Mouse (Mus musculus) left cerebral cortex, postnatal 4 days (tissue): ENCODE measurements at regions not wholly inside any gene's neighbourhood (a gene's known extent, or its start where the extent isn't known, plus 50 kb on each side); places are given as distances from the start of the nearest gene placed in this dataset.
"Not testable (repeated sequence)": the region's sequence is repeated elsewhere in the genome, so short reads cannot be mapped to it uniquely, and the experiment has no call there.

Experiments used
- DNase-seq: peaks from one replicate; pipeline ENCODE4 v3.0.0-alpha.2; 2022
- intact Hi-C: fragments of 180-260 bp; cut with DNase I; formaldehyde crosslinking; loops from one replicate; pipeline ENCODE4 v1.15.1; 2025

GRCm38 (mm10) chr1:98665584-98665983 lies 244.7 kb downstream of the Slco6d1 start:
- intact Hi-C loops: no loop called here
- no peak for DNase-seq

GRCm38 (mm10) chr1:98667426-98667825 lies 246.5 kb downstream of the Slco6d1 start:
- DNase-seq, intact Hi-C loops: not testable (repeated sequence)

GRCm38 (mm10) chr1:98667887-98668286 lies 247.0 kb downstream of the Slco6d1 start:
- DNase-seq: no peak
- intact Hi-C loops: no loop called here

GRCm38 (mm10) chr1:98668595-98668994 lies 247.7 kb downstream of the Slco6d1 start:
- intact Hi-C loops: no loop called here
- no peak for DNase-seq

GRCm38 (mm10) chr1:98678686-98679085 lies 257.8 kb downstream of the Slco6d1 start:
- intact Hi-C loops: no loop called here
- DNase-seq: no peak

GRCm38 (mm10) chr1:98713809-98714208 lies 292.9 kb downstream of the Slco6d1 start:
- no peak for DNase-seq
- intact Hi-C loops: no loop called here

- DNase-seq: no peak
- intact Hi-C loops: no loop called here
Observed at GRCm38 (mm10) chr1:98714307-98714706, 293.4 kb downstream of the Slco6d1 start.

GRCm38 (mm10) chr1:98720595-98720994 lies 299.7 kb downstream of the Slco6d1 start:
- intact Hi-C loops: no loop called here
- DNase-seq: no peak

GRCm38 (mm10) chr1:98727354-98728015 lies 306.6 kb downstream of the Slco6d1 start:
- no peak for DNase-seq
- intact Hi-C loops: no loop called here

GRCm38 (mm10) chr1:98748886-98749285 lies 328.0 kb downstream of the Slco6d1 start:
- peak; percentile 31 for DNase-seq
- intact Hi-C loops: no loop called here

- intact Hi-C loops: no loop called here
- no peak for DNase-seq
Observed at GRCm38 (mm10) chr1:98788528-98788927, 367.6 kb downstream of the Slco6d1 start.

GRCm38 (mm10) chr1:98793320-98793719 lies 372.4 kb downstream of the Slco6d1 start:
- intact Hi-C loops: no loop called here
- no peak for DNase-seq

- intact Hi-C loops: no loop called here
- DNase-seq: no peak
Observed at GRCm38 (mm10) chr1:98812543-98812942, 391.6 kb downstream of the Slco6d1 start.

- DNase-seq: no peak
- intact Hi-C loops: no loop called here
Observed at GRCm38 (mm10) chr1:98813990-98814389, 393.1 kb downstream of the Slco6d1 start.

GRCm38 (mm10) chr1:98818076-98818475 lies 397.2 kb downstream of the Slco6d1 start:
- DNase-seq: no peak
- intact Hi-C loops: no loop called here

- DNase-seq: no peak
- intact Hi-C loops: no loop called here
Observed at GRCm38 (mm10) chr1:98860236-98860635, 439.3 kb downstream of the Slco6d1 start.

GRCm38 (mm10) chr1:98906260-98906659 lies 485.3 kb downstream of the Slco6d1 start:
- DNase-seq: no peak
- intact Hi-C loops: no loop called here

GRCm38 (mm10) chr1:98923043-98923442 lies 502.1 kb downstream of the Slco6d1 start:
- intact Hi-C loops: no loop called here
- DNase-seq: no peak

GRCm38 (mm10) chr1:98924933-98925332 lies 504.0 kb downstream of the Slco6d1 start:
- intact Hi-C loops: no loop called here
- DNase-seq: no peak

GRCm38 (mm10) chr1:98930926-98931325 lies 510.0 kb downstream of the Slco6d1 start:
- intact Hi-C loops: no loop called here
- DNase-seq: no peak

- DNase-seq: no peak
- intact Hi-C loops: no loop called here
Observed at GRCm38 (mm10) chr1:98932239-98932638, 511.3 kb downstream of the Slco6d1 start.

GRCm38 (mm10) chr1:98977686-98978085 lies 556.8 kb downstream of the Slco6d1 start:
- no peak for DNase-seq
- intact Hi-C loops: no loop called here
